26 mouse cellular contexts compared by ENCODE assay signal in genomic region chr8:109497431-109497830, GRCm38 (mm10). TPM values are rescaled to one million over a fixed set of nuclear protein-coding genes. Genes with fewer than 3 reads are reported as not detected.
DNase-seq lines count a peak whose midpoint lies in the region; ATAC-seq and TF ChIP-seq lines count a peak whose summit lies in the region.
"Had no signal": no experiment of that assay in that cellular context is flagged by ENCODE, and none has a peak within 500 bp of the region (broad histone marks: within the 10 kb centered on the region; RNA-seq: fewer than 3 reads in every experiment).

No protein-coding gene starts in this region.

- TF ChIP-seq CTCF in MEL (IDR thresholded peaks at IDR 0.05 in 2 of 3, conservative IDR thresholded peaks at IDR 0.05 in 1 of 3; ENCODE audit: control insufficient read depth in 1 of 3, insufficient read depth in 1 of 3, low read depth in 2 of 3, low read length in 3 of 3, poor library complexity in 1 of 3, severe bottlenecking in 1 of 3), result no peak

- TF ChIP-seq EP300 in MEL (IDR thresholded peaks at IDR 0.05; ENCODE audit: low read depth in 1 of 2, low read length in 2 of 2), result no peak

- no peak for TF ChIP-seq RAD21 in MEL (IDR thresholded peaks at IDR 0.05; ENCODE audit: low read depth, low read length)

- DNase-seq in forebrain, embryonic 14.5 days (ENCODE audit: low spot score), result peak; percentile 17
- no peak for DNase-seq in MEL (ENCODE audit: low read depth, low spot score)
- peak; percentile 24 for DNase-seq in NIH3T3 (ENCODE audit: low read depth)
- DNase-seq in heart, adult 9 months (ENCODE audit: low spot score in 2 of 2), result no peak
- DNase-seq: adrenal gland, adult 8-10 months; adrenal gland, postnatal 25 days; cerebellum, adult 18-20 months; cerebellum, adult 9-10 months; cerebellum, postnatal 14 days; gastrocnemius, postnatal 25 days; heart, adult 18-20 months had no signal

- no peak overlapping the region for H3K4me2 ChIP-seq in forebrain, embryonic 14.5 days (ENCODE audit: low read length)
- H3K4me2 ChIP-seq in forebrain, embryonic 16.5 days (ENCODE audit: low read length), result no peak overlapping the region
- H3K4me2 ChIP-seq in myocyte (ENCODE audit: low read depth), result peak overlapping the region; percentile 6
- H3K4me2 ChIP-seq in hindbrain, embryonic 13.5 days, result no peak overlapping the region
- H3K4me2 ChIP-seq: forebrain, embryonic 13.5 days; hindbrain, embryonic 12.5 days; intestine, embryonic 15.5 days had no signal

- H3K36me3 ChIP-seq in forebrain, embryonic 14.5 days (ENCODE audit: control insufficient read depth, insufficient read depth, low read length), result no peaks in the 10 kb centered on the region
- no peaks in the 10 kb centered on the region for H3K36me3 ChIP-seq in forebrain, embryonic 16.5 days (ENCODE audit: control insufficient read depth, insufficient read depth)
- H3K36me3 ChIP-seq in MEL (ENCODE audit: control insufficient read depth in 1 of 2, insufficient read depth in 2 of 2, low read length in 2 of 2) (no peaks in the 10 kb centered on the region), myocyte (ENCODE audit: control insufficient read depth, insufficient read depth) (no peaks in the 10 kb centered on the region)
- no peaks in the 10 kb centered on the region for H3K36me3 ChIP-seq in hindbrain, embryonic 13.5 days
- H3K36me3 ChIP-seq: forebrain, embryonic 10.5 days; heart, embryonic 10.5 days; hindbrain, embryonic 12.5 days; intestine, embryonic 15.5 days had no signal

- no peaks in the 10 kb centered on the region for H3K9me3 ChIP-seq in forebrain, embryonic 14.5 days (replicated peaks; ENCODE audit: control insufficient read depth, low read length)
- no peaks in the 10 kb centered on the region for H3K9me3 ChIP-seq in forebrain, embryonic 16.5 days (ENCODE audit: control insufficient read depth, low read length)
- H3K9me3 ChIP-seq in MEL (replicated peaks; ENCODE audit: insufficient read depth, low read length), result no peaks in the 10 kb centered on the region
- no peaks in the 10 kb centered on the region for H3K9me3 ChIP-seq in hindbrain, embryonic 13.5 days
- H3K9me3 ChIP-seq: forebrain, embryonic 10.5 days; forebrain, embryonic 13.5 days; heart, embryonic 10.5 days; hindbrain, embryonic 12.5 days; intestine, embryonic 15.5 days had no signal

- H3K79me2 ChIP-seq in MEL (ENCODE audit: control insufficient read depth, insufficient read depth, low read length, poor library complexity), result no peaks in the 10 kb centered on the region
- no peaks in the 10 kb centered on the region for H3K79me2 ChIP-seq in myocyte (ENCODE audit: control insufficient read depth, insufficient read depth)

- H3K27me3 ChIP-seq in forebrain, embryonic 14.5 days (replicated peaks; ENCODE audit: control insufficient read depth, insufficient read depth, low read length), result no peaks in the 10 kb centered on the region
- no peaks in the 10 kb centered on the region for H3K27me3 ChIP-seq in forebrain, embryonic 16.5 days (replicated peaks; ENCODE audit: control insufficient read depth, insufficient read depth, low read length)
- H3K27me3 ChIP-seq in MEL (ENCODE audit: control insufficient read depth in 1 of 2, insufficient read depth in 2 of 2, low read length in 2 of 2), result no peaks in the 10 kb centered on the region
- H3K27me3 ChIP-seq in myocyte (ENCODE audit: control insufficient read depth, insufficient read depth, insufficient read length), result no peaks in the 10 kb centered on the region
- H3K27me3 ChIP-seq in hindbrain, embryonic 13.5 days, result no peaks in the 10 kb centered on the region
- H3K27me3 ChIP-seq: forebrain, embryonic 13.5 days; hindbrain, embryonic 12.5 days; intestine, embryonic 15.5 days had no signal

- H3K27ac ChIP-seq in forebrain, embryonic 14.5 days (ENCODE audit: low read depth, low read length), result no peak overlapping the region
- H3K27ac ChIP-seq in forebrain, embryonic 16.5 days (ENCODE audit: low read length), result no peak overlapping the region
- no peak overlapping the region for H3K27ac ChIP-seq in MEL (ENCODE audit: control insufficient read depth, low read depth, low read length)
- H3K27ac ChIP-seq in hindbrain, embryonic 13.5 days, result no peak overlapping the region; the same call in 1 of the 2 replicates
- H3K27ac ChIP-seq: forebrain, embryonic 10.5 days; forebrain, embryonic 13.5 days; heart, embryonic 10.5 days; hindbrain, embryonic 12.5 days; intestine, embryonic 15.5 days had no signal

- H3ac ChIP-seq in myocyte (ENCODE audit: control insufficient read depth, insufficient read length), result no peak overlapping the region

- H3K4me1 ChIP-seq in forebrain, embryonic 14.5 days (ENCODE audit: control insufficient read depth, insufficient read depth, low read length), result 0 out of 2 replicates have a peak, but pooled peaks cover 3% of the 10 kb centered on the region
- H3K4me1 ChIP-seq in forebrain, embryonic 16.5 days (replicated peaks; ENCODE audit: control insufficient read depth, insufficient read depth, low read length), result no peaks in the 10 kb centered on the region; the same call in 1 of the 2 replicates
- H3K4me1 ChIP-seq in MEL (ENCODE audit: control insufficient read depth in 1 of 2, insufficient read depth in 2 of 2, low read length in 2 of 2), result no peaks in the 10 kb centered on the region
- 0 out of 2 replicates have a peak, but pooled peaks cover 6% of the 10 kb centered on the region for H3K4me1 ChIP-seq in hindbrain, embryonic 13.5 days (replicated peaks)
- H3K4me1 ChIP-seq: forebrain, embryonic 10.5 days; heart, embryonic 10.5 days; hindbrain, embryonic 12.5 days; intestine, embryonic 15.5 days had no signal

- WGBS in forebrain, embryonic 14.5 days, result 33% methylated on average over 5 of the region's 5 CpGs
- WGBS in forebrain, embryonic 16.5 days, result 30% methylated on average over 5 of the region's 5 CpGs
- WGBS in hindbrain, embryonic 13.5 days, result 57% methylated on average over 5 of the region's 5 CpGs

- no peak overlapping the region for H3K4me3 ChIP-seq in forebrain, embryonic 14.5 days (ENCODE audit: low read depth, low read length)
- no peak overlapping the region for H3K4me3 ChIP-seq in forebrain, embryonic 16.5 days (replicated peaks; ENCODE audit: low read length)
- H3K4me3 ChIP-seq in MEL (ENCODE audit: control insufficient read depth in 1 of 2, insufficient read depth in 1 of 2, low read depth in 2 of 2, low read length in 2 of 2) (no peak overlapping the region), myocyte (no peak overlapping the region)
- H3K4me3 ChIP-seq in hindbrain, embryonic 13.5 days, result no peak overlapping the region
- H3K4me3 ChIP-seq: forebrain, embryonic 10.5 days; forebrain, embryonic 13.5 days; heart, embryonic 10.5 days; hindbrain, embryonic 12.5 days; intestine, embryonic 15.5 days had no signal

- no peak for TF ChIP-seq POLR2A in MEL (IDR thresholded peaks at IDR 0.05; ENCODE audit: control insufficient read depth in 1 of 2, insufficient read depth in 1 of 2, low read depth in 1 of 2, low read length in 2 of 2, poor library complexity in 1 of 2)
- TF ChIP-seq POLR2A in myocyte (IDR thresholded peaks at IDR 0.05; ENCODE audit: insufficient read length, low read depth), result no peak

- ATAC-seq in forebrain, embryonic 14.5 days, result no peak
- ATAC-seq in forebrain, embryonic 16.5 days, result no peak
- no peak for ATAC-seq in hindbrain, embryonic 13.5 days (ENCODE audit: low FRiP score)
- ATAC-seq: forebrain, embryonic 13.5 days; hindbrain, embryonic 16.5 days; intestine, embryonic 15.5 days; Patski had no signal

- H3K9ac ChIP-seq in forebrain, embryonic 14.5 days (ENCODE audit: low read length), result no peak overlapping the region
- H3K9ac ChIP-seq in forebrain, embryonic 16.5 days (replicated peaks; ENCODE audit: low read depth, low read length), result no peak overlapping the region
- H3K9ac ChIP-seq in MEL (ENCODE audit: control insufficient read depth, low read depth, low read length, poor library complexity, severe bottlenecking), result no peak overlapping the region
- no peak overlapping the region for H3K9ac ChIP-seq in hindbrain, embryonic 13.5 days
- H3K9ac ChIP-seq: forebrain, embryonic 13.5 days; hindbrain, embryonic 12.5 days; intestine, embryonic 15.5 days had no signal

TF ChIP-seq in MEL, 35 proteins besides CTCF, POLR2A, EP300 and RAD21:
- no peak for TF ChIP-seq GATA1 (IDR thresholded peaks at IDR 0.05; ENCODE audit: low read depth, low read length)
- TF ChIP-seq RCOR1 (IDR thresholded peaks at IDR 0.05; ENCODE audit: low read depth, low read length), result no peak
- no peak for TF ChIP-seq JUND (IDR thresholded peaks at IDR 0.05; ENCODE audit: low read depth, low read length)
- no peak for TF ChIP-seq MAZ (IDR thresholded peaks at IDR 0.05; ENCODE audit: low read depth, low read length)
- TF ChIP-seq E2F4 (IDR thresholded peaks at IDR 0.05; ENCODE audit: borderline replicate concordance, low read depth, low read length), result no peak
- no peak for TF ChIP-seq SMC3 (IDR thresholded peaks at IDR 0.05; ENCODE audit: low read depth, low read length)
- TF ChIP-seq TAL1 (IDR thresholded peaks at IDR 0.05; ENCODE audit: low read length), result no peak
- 0 out of 2 replicates have a peak, but pooled peaks have one; percentile 7 for TF ChIP-seq ZNF384 (IDR thresholded peaks at IDR 0.05; ENCODE audit: low read depth, low read length)

TF ChIP-seq in myocyte, 11 proteins besides CTCF, POLR2A, EP300 and RAD21 (continues in another document):
- TF ChIP-seq E2F4 (IDR thresholded peaks at IDR 0.05; ENCODE audit: insufficient read depth) (no peak), CEBPB (IDR thresholded peaks at IDR 0.05; ENCODE audit: insufficient read depth, poor library complexity, severe bottlenecking) (no peak), REST (IDR thresholded peaks at IDR 0.05; ENCODE audit: insufficient read depth, insufficient read length) (no peak), MAX (IDR thresholded peaks at IDR 0.05; ENCODE audit: low read depth) (no peak), TCF12 (IDR thresholded peaks at IDR 0.05; ENCODE audit: insufficient read depth, poor library complexity, severe bottlenecking) (no peak), POLR2AphosphoS2 (IDR thresholded peaks at IDR 0.05; ENCODE audit: insufficient read length, low read depth) (no peak), MYOD1 (IDR thresholded peaks at IDR 0.05; ENCODE audit: control insufficient read depth in 1 of 3, insufficient read length in 2 of 3, low read depth in 2 of 3) (no peak), SRF (IDR thresholded peaks at IDR 0.05; ENCODE audit: control insufficient read depth, insufficient read length, low read depth) (no peak), USF1 (IDR thresholded peaks at IDR 0.05; ENCODE audit: low read depth) (no peak), TCF3 (IDR thresholded peaks at IDR 0.05; ENCODE audit: insufficient read length, low read depth) (no peak)

RNA-seq across cellular contexts. Expression of gene Pmfbp1, which starts 3.6 kb away (rescaled TPM):
- 0.58 and 0.61 TPM in 2 replicates for polyA plus RNA-seq in forebrain, embryonic 14.5 days (2014; fragmentation: Nextera tagmentation; extraction: Ambion mirVana)
- 0.06 and 0.18 TPM in 2 replicates for polyA plus RNA-seq in forebrain, embryonic 16.5 days (2015; fragmentation: Nextera tagmentation; extraction: Ambion mirVana)
- 0.23 and 0.39 TPM in 2 replicates for total RNA-seq in MEL (2012; rRNA removed)
- under 1 TPM in 1 of 2 experiments, not detected in 1; 0.40 TPM for polyA plus RNA-seq in MEL (2012; ENCODE audit: insufficient read depth in 1 of 2, insufficient read length in 2 of 2, low read depth in 1 of 2, low replicate concordance in 2 of 2, missing spikeins in 1 of 2)
- polyA plus RNA-seq in myocyte (2012; fragmentation: generic; extraction: Trizol), result not detected
- polyA plus RNA-seq in hindbrain, embryonic 13.5 days (2015; fragmentation: Nextera tagmentation; extraction: Ambion mirVana), result 2.4 and 3.4 TPM in 2 replicates
- total RNA-seq: adrenal gland, adult 8-10 months; adrenal gland, postnatal 25 days; ES-E14; gastrocnemius, adult 8-10 months; gastrocnemius, postnatal 25 days; heart, adult 18-20 months; heart, postnatal 25 days; hematopoietic stem cell, adult 5-6 weeks had no signal
- polyA plus RNA-seq: heart, postnatal 0 days; intestine, embryonic 15.5 days; Patski had no signal

Comparison
In these comparisons a context has a peak if more than half of its experiments do, and no peak if none do; other contexts are left out.
1. DNase-seq: peak in forebrain, embryonic 14.5 days (single experiment) and NIH3T3 (single experiment); none in MEL (single experiment) and heart, adult 9 months (0 of 2).